Mouse (Mus musculus): Measurements from ENCODE around the gene Lrrc1.

Gene Lrrc1

GRCm38 (mm10) chr9:77543351-77544321, 1.0 kb downstream of the Lrrc1 start:
- peak; percentile 60 to 64 for DNase-seq (ENCODE audit: low spot score in 2 of 2)

- DNase-seq (ENCODE audit: low spot score in 2 of 2) = no peak
These were observed 3.1 kb downstream of the Lrrc1 start for GRCm38 (mm10) chr9:77541556-77541955.

- DNase-seq (ENCODE audit: low spot score in 2 of 2) = no peak
These were observed 5.4 kb downstream of the Lrrc1 start for GRCm38 (mm10) chr9:77539232-77539631.

GRCm38 (mm10) chr9:77537357-77537756, 7.3 kb downstream of the Lrrc1 start:
- DNase-seq (ENCODE audit: low spot score in 2 of 2) = no peak

- DNase-seq (ENCODE audit: low spot score in 2 of 2) = peak; percentile 51
These were observed 7.8 kb downstream of the Lrrc1 start for GRCm38 (mm10) chr9:77536832-77537231.

- DNase-seq (ENCODE audit: low spot score in 2 of 2) = no peak
These were observed 8.4 kb downstream of the Lrrc1 start for GRCm38 (mm10) chr9:77536286-77536685.

GRCm38 (mm10) chr9:77535021-77535744, 9.5 kb downstream of the Lrrc1 start:
- no peak for DNase-seq (ENCODE audit: low spot score in 2 of 2)

- DNase-seq (ENCODE audit: low spot score in 2 of 2) = no peak
These were observed 16.2 kb downstream of the Lrrc1 start for GRCm38 (mm10) chr9:77528379-77529041.

GRCm38 (mm10) chr9:77527170-77527569, 17.5 kb downstream of the Lrrc1 start:
- no peak for DNase-seq (ENCODE audit: low spot score in 2 of 2)

GRCm38 (mm10) chr9:77526715-77527114, 18.0 kb downstream of the Lrrc1 start:
- DNase-seq (ENCODE audit: low spot score in 2 of 2) = no peak

GRCm38 (mm10) chr9:77525595-77526295, 18.9 kb downstream of the Lrrc1 start:
- no peak for DNase-seq (ENCODE audit: low spot score in 2 of 2)

- no peak for DNase-seq (ENCODE audit: low spot score in 2 of 2)
These were observed 20.9 kb downstream of the Lrrc1 start for GRCm38 (mm10) chr9:77523793-77524192.

- DNase-seq (ENCODE audit: low spot score in 2 of 2) = no peak
These were observed 22.2 kb downstream of the Lrrc1 start for GRCm38 (mm10) chr9:77522476-77522875.

GRCm38 (mm10) chr9:77519198-77519597, 25.5 kb downstream of the Lrrc1 start:
- no peak for DNase-seq (ENCODE audit: low spot score in 2 of 2)

GRCm38 (mm10) chr9:77516782-77517364, 27.8 kb downstream of the Lrrc1 start:
- DNase-seq (ENCODE audit: low spot score in 2 of 2) = no peak

GRCm38 (mm10) chr9:77513892-77514291, 30.8 kb downstream of the Lrrc1 start:
- DNase-seq (ENCODE audit: low spot score in 2 of 2) = no peak

- no peak for DNase-seq (ENCODE audit: low spot score in 2 of 2)
These were observed 32.5 kb downstream of the Lrrc1 start for GRCm38 (mm10) chr9:77512220-77512619.

- no peak for DNase-seq (ENCODE audit: low spot score in 2 of 2)
These were observed 34.1 kb downstream of the Lrrc1 start for GRCm38 (mm10) chr9:77510574-77510973.

GRCm38 (mm10) chr9:77507743-77508394, 36.8 kb downstream of the Lrrc1 start:
- no peak for DNase-seq (ENCODE audit: low spot score in 2 of 2)

- DNase-seq (ENCODE audit: low spot score in 2 of 2) = no peak
These were observed 41.9 kb downstream of the Lrrc1 start for GRCm38 (mm10) chr9:77502548-77503438.

Data from urinary bladder, postnatal 36 days (tissue).